Mouse (Mus musculus) liver, embryonic 13.5 days (tissue): ENCODE data around the gene Aldoc. TPM values are rescaled to one million over a fixed set of nuclear protein-coding genes. Genes with fewer than 3 reads are reported as not detected.

ENCODE experiments used
- ATAC-seq: fragments of 200-750 bp; cut with Nextera tagmentation; 2 replicates; pipeline ENCODE4 v1.8.0; 2017; ENCODE audit warnings: low read depth, mild to moderate bottlenecking, moderate number of reproducible peaks, moderate library complexity
- DNase-seq: peaks from one replicate; pipeline ENCODE4 v3.0.0; 2022
- H3K27ac ChIP-seq: fragments of 300-500 bp; sonication (generic); 2 replicates; pipeline ENCODE4 v1.5.1; 2015; ENCODE audit warnings: moderate library complexity, mild to moderate bottlenecking, inconsistent platforms
- H3K27me3 ChIP-seq: fragments of 300-500 bp; sonication (generic); 2 replicates; pipeline ENCODE4 v1.6.1; 2015; ENCODE audit warnings: mild to moderate bottlenecking, inconsistent platforms
- H3K36me3 ChIP-seq: fragments of 300-500 bp; sonication (generic); 2 replicates; pipeline ENCODE4 v1.6.1; 2015; ENCODE audit warnings: mild to moderate bottlenecking, inconsistent platforms
- H3K4me1 ChIP-seq: fragments of 300-500 bp; sonication (generic); replicated peaks from 2 replicates; pipeline ENCODE4 v1.6.1; 2015; ENCODE audit warnings: inconsistent platforms
- H3K4me2 ChIP-seq: fragments of 300-500 bp; sonication (generic); 2 replicates; pipeline ENCODE4 v1.6.1; 2015; ENCODE audit warnings: inconsistent platforms, mild to moderate bottlenecking, moderate library complexity
- H3K4me3 ChIP-seq: fragments of 300-500 bp; sonication (generic); replicated peaks from 2 replicates; pipeline ENCODE4 v1.5.1; 2015; ENCODE audit warnings: mild to moderate bottlenecking, inconsistent platforms
- H3K9ac ChIP-seq: fragments of 300-500 bp; sonication (generic); 2 replicates; pipeline ENCODE4 v1.6.1; 2015; ENCODE audit warnings: mild to moderate bottlenecking, inconsistent platforms
- H3K9me3 ChIP-seq: fragments of 300-500 bp; sonication (generic); replicated peaks from 2 replicates; pipeline ENCODE4 v1.6.1; 2016; ENCODE audit warnings: inconsistent platforms
- WGBS: fragments of 180-500 bp; shearing (Covaris S2); methylation state at CpG from one replicate; pipeline ENCODE4 v1.1.7; 2015; ENCODE audit not compliant: insufficient replicate concordance; 5-methylcytosine and 5-hydroxymethylcytosine counted together
- polyA plus RNA-seq: library from polyadenylated mRNA; unstranded; fragments of >200 nt; fragmentation: Nextera tagmentation; extraction: Ambion mirVana; gene quantifications from 2 replicates; pipeline ENCODE4 v1.2.1, GENCODE M21; 2015

The Aldoc gene
- polyA plus RNA-seq, 1 experiment from 2014 or later: 4.9 TPM

GRCm38 (mm10) chr11:78348474-78348873 lies 25.7 kb downstream of the Aldoc start:
- Histone ChIP-seq H3K4me3 (no peak overlapping the region), H3K27me3 (no peaks in the 10 kb centered on the region), H3K4me1 (peaks cover 73% of the 10 kb centered on the region), H3K4me2 (no peak overlapping the region), H3K9ac (no peak overlapping the region; the same call in 1 of the 2 replicates), H3K36me3 (peaks cover 17% of the 10 kb centered on the region), H3K9me3 (no peaks in the 10 kb centered on the region), H3K27ac (no peak overlapping the region)
- no peak for DNase-seq
- 56% methylated on average over 7 of the region's 7 CpGs for WGBS
- no peak for ATAC-seq

- DNase-seq: no peak
- H3K9ac ChIP-seq: no peak overlapping the region
- peaks cover 17% of the 10 kb centered on the region for H3K36me3 ChIP-seq
- no peak overlapping the region for H3K4me2 ChIP-seq
- no peaks in the 10 kb centered on the region for H3K27me3 ChIP-seq
- ATAC-seq: no peak
- peaks cover 61% of the 10 kb centered on the region for H3K4me1 ChIP-seq
- peak overlapping the region; percentile 63 for H3K27ac ChIP-seq
- H3K4me3 ChIP-seq: no peak overlapping the region
- 77% methylated on average over 4 of the region's 4 CpGs for WGBS
- no peaks in the 10 kb centered on the region for H3K9me3 ChIP-seq
These were observed 26.9 kb downstream of the Aldoc start for GRCm38 (mm10) chr11:78349441-78350358.

- no peak overlapping the region for H3K4me2 ChIP-seq
- H3K9ac ChIP-seq: no peak overlapping the region
- peaks cover 10% of the 10 kb centered on the region for H3K36me3 ChIP-seq
- no peak overlapping the region for H3K27ac ChIP-seq
- no peak for DNase-seq
- WGBS: 36% methylated on average over 1 of the region's 1 CpGs
- ATAC-seq: no peak
- H3K27me3 ChIP-seq: no peaks in the 10 kb centered on the region
- peaks cover 28% of the 10 kb centered on the region for H3K4me1 ChIP-seq
- no peak overlapping the region for H3K4me3 ChIP-seq
- H3K9me3 ChIP-seq: no peaks in the 10 kb centered on the region
These were observed 30.3 kb downstream of the Aldoc start for GRCm38 (mm10) chr11:78353081-78353480.

- ATAC-seq: no peak
- Histone ChIP-seq H3K27ac (no peak overlapping the region), H3K4me1 (peaks cover 18% of the 10 kb centered on the region), H3K27me3 (no peaks in the 10 kb centered on the region), H3K9me3 (no peaks in the 10 kb centered on the region), H3K36me3 (no peaks in the 10 kb centered on the region), H3K4me2 (no peak overlapping the region), H3K9ac (no peak overlapping the region), H3K4me3 (no peak overlapping the region)
- WGBS: 42% methylated on average over 6 of the region's 6 CpGs
- DNase-seq: no peak
These were observed 32.1 kb downstream of the Aldoc start for GRCm38 (mm10) chr11:78354905-78355304.

- no peaks in the 10 kb centered on the region for H3K9me3 ChIP-seq
- H3K4me3 ChIP-seq: no peak overlapping the region
- ATAC-seq (no peak), DNase-seq (peak; percentile 37)
- no peak overlapping the region for H3K27ac ChIP-seq
- H3K9ac ChIP-seq: no peak overlapping the region
- H3K4me1 ChIP-seq: peaks cover 16% of the 10 kb centered on the region
- no peaks in the 10 kb centered on the region for H3K36me3 ChIP-seq
- no peaks in the 10 kb centered on the region for H3K27me3 ChIP-seq
- H3K4me2 ChIP-seq: no peak overlapping the region
- 25% methylated on average over 4 of the region's 4 CpGs for WGBS
These were observed 32.9 kb downstream of the Aldoc start for GRCm38 (mm10) chr11:78355471-78356238.

- no peaks in the 10 kb centered on the region for H3K9me3 ChIP-seq
- WGBS: 23% methylated on average over 22 of the region's 22 CpGs
- H3K4me2 ChIP-seq: no peak overlapping the region
- H3K4me1 ChIP-seq: peaks cover 13% of the 10 kb centered on the region
- no peak overlapping the region for H3K27ac ChIP-seq
- no peak for ATAC-seq
- DNase-seq: no peak
- no peak overlapping the region for H3K4me3 ChIP-seq
- H3K27me3 ChIP-seq: no peaks in the 10 kb centered on the region
- H3K36me3 ChIP-seq: no peaks in the 10 kb centered on the region
- H3K9ac ChIP-seq: no peak overlapping the region
These were observed 35.7 kb downstream of the Aldoc start for GRCm38 (mm10) chr11:78358330-78359007.

- DNase-seq (peak; percentile 65), ATAC-seq (peak; percentile 76)
- Histone ChIP-seq H3K4me2 (peak overlapping the region; percentile 71), H3K4me1 (peaks cover 13% of the 10 kb centered on the region), H3K4me3 (peak overlapping the region; percentile 56), H3K36me3 (no peaks in the 10 kb centered on the region), H3K9ac (0 out of 2 replicates have a peak overlapping the region, but pooled peaks have one; percentile 2), H3K9me3 (no peaks in the 10 kb centered on the region), H3K27me3 (no peaks in the 10 kb centered on the region), H3K27ac (no peak overlapping the region)
- 7% methylated on average over 13 of the region's 13 CpGs for WGBS
These were observed 37.5 kb downstream of the Aldoc start for GRCm38 (mm10) chr11:78360125-78360788.

GRCm38 (mm10) chr11:78360789-78361131 lies 38.0 kb downstream of the Aldoc start:
- Histone ChIP-seq H3K27me3 (no peaks in the 10 kb centered on the region), H3K4me2 (peak overlapping the region; percentile 71), H3K9ac (no peak overlapping the region), H3K36me3 (no peaks in the 10 kb centered on the region), H3K27ac (no peak overlapping the region), H3K4me1 (peaks cover 13% of the 10 kb centered on the region), H3K9me3 (no peaks in the 10 kb centered on the region), H3K4me3 (peak overlapping the region; percentile 56; the same call in 1 of the 2 replicates)
- no peak for DNase-seq
- ATAC-seq: peak; percentile 24
- WGBS: 56% methylated on average over 2 of the region's 2 CpGs

- 64% methylated on average over 13 of the region's 13 CpGs for WGBS
- no peak overlapping the region for H3K4me2 ChIP-seq
- no peaks in the 10 kb centered on the region for H3K27me3 ChIP-seq
- peaks cover 9% of the 10 kb centered on the region for H3K4me1 ChIP-seq
- H3K27ac ChIP-seq: no peak overlapping the region
- H3K9ac ChIP-seq: no peak overlapping the region
- no peaks in the 10 kb centered on the region for H3K36me3 ChIP-seq
- no peak for ATAC-seq
- DNase-seq: no peak
- no peak overlapping the region for H3K4me3 ChIP-seq
- no peaks in the 10 kb centered on the region for H3K9me3 ChIP-seq
These were observed 40.7 kb downstream of the Aldoc start for GRCm38 (mm10) chr11:78363309-78364007.

GRCm38 (mm10) chr11:78364103-78364502 lies 41.3 kb downstream of the Aldoc start:
- Histone ChIP-seq H3K36me3 (no peaks in the 10 kb centered on the region), H3K4me2 (no peak overlapping the region), H3K27me3 (no peaks in the 10 kb centered on the region), H3K9me3 (no peaks in the 10 kb centered on the region), H3K4me1 (peaks cover 6% of the 10 kb centered on the region), H3K27ac (no peak overlapping the region), H3K4me3 (no peak overlapping the region), H3K9ac (no peak overlapping the region)
- 48% methylated on average over 8 of the region's 8 CpGs for WGBS
- ATAC-seq: no peak
- no peak for DNase-seq
